Mouse (Mus musculus) cerebellum, adult 9-10 months (tissue): ENCODE results near the gene Oas1d.
"Not testable (repeated sequence)": the region's sequence is repeated elsewhere in the genome, so short reads cannot be mapped to it uniquely, and the experiment has no call there.

ENCODE experiments used
- DNase-seq: peaks from one replicate; pipeline ENCODE4 v3.0.0; 2022

Gene Oas1d

GRCm38 (mm10) chr5:120902056-120902455 is 12.3 kb upstream of the Oas1d start:
- no peak for DNase-seq

- not testable (repeated sequence) for DNase-seq
These were observed 7.3 kb upstream of the Oas1d start, which contains the start of gene Oas1a for GRCm38 (mm10) chr5:120906791-120907733. Gene Oas1a (minus strand): TSS chr5:120907521.

- DNase-seq, result no peak
These were observed 6.0 kb upstream of the Oas1d start for GRCm38 (mm10) chr5:120908196-120908920.

GRCm38 (mm10) chr5:120919156-120919935 is 5.0 kb downstream of the Oas1d start:
- not testable (repeated sequence) for DNase-seq

GRCm38 (mm10) chr5:120920296-120920695 is 6.0 kb downstream of the Oas1d start:
- DNase-seq, result no peak

GRCm38 (mm10) chr5:120923969-120924368 is 9.6 kb downstream of the Oas1d start:
- no peak for DNase-seq

- DNase-seq, result not testable (repeated sequence)
These were observed 10.2 kb downstream of the Oas1d start for GRCm38 (mm10) chr5:120924520-120924919.

- DNase-seq, result not testable (repeated sequence)
These were observed 12.0 kb downstream of the Oas1d start for GRCm38 (mm10) chr5:120926311-120926710.

- no peak for DNase-seq
These were observed 12.7 kb downstream of the Oas1d start for GRCm38 (mm10) chr5:120927036-120927435.

GRCm38 (mm10) chr5:120933966-120934365 is 19.6 kb downstream of the Oas1d start:
- DNase-seq, result no peak

GRCm38 (mm10) chr5:120937841-120938240 is 23.5 kb downstream of the Oas1d start:
- DNase-seq, result no peak

GRCm38 (mm10) chr5:120938586-120938985 is 24.2 kb downstream of the Oas1d start:
- no peak for DNase-seq

- peak; percentile 39 for DNase-seq
These were observed 27.7 kb downstream of the Oas1d start for GRCm38 (mm10) chr5:120942076-120942475.

GRCm38 (mm10) chr5:120952242-120952770 is 38.0 kb downstream of the Oas1d start:
- no peak for DNase-seq

GRCm38 (mm10) chr5:120953974-120954373 is 39.6 kb downstream of the Oas1d start:
- DNase-seq, result peak; percentile 76

GRCm38 (mm10) chr5:120961004-120961403 is 46.7 kb downstream of the Oas1d start:
- no peak for DNase-seq

GRCm38 (mm10) chr5:120966156-120966555 is 51.8 kb downstream of the Oas1d start:
- DNase-seq, result no peak

- no peak for DNase-seq
These were observed 52.6 kb downstream of the Oas1d start for GRCm38 (mm10) chr5:120966894-120967293.

GRCm38 (mm10) chr5:120967355-120968133 is 53.2 kb downstream of the Oas1d start:
- DNase-seq, result peak; percentile 56

- DNase-seq, result peak; percentile 54
These were observed 53.8 kb downstream of the Oas1d start for GRCm38 (mm10) chr5:120968134-120968532.

GRCm38 (mm10) chr5:120968799-120969198 is 54.5 kb downstream of the Oas1d start:
- peak; percentile 62 for DNase-seq

- peak; percentile 95 for DNase-seq
These were observed 55.4 kb downstream of the Oas1d start for GRCm38 (mm10) chr5:120969703-120970102.
